In the genomic region with DNA sequence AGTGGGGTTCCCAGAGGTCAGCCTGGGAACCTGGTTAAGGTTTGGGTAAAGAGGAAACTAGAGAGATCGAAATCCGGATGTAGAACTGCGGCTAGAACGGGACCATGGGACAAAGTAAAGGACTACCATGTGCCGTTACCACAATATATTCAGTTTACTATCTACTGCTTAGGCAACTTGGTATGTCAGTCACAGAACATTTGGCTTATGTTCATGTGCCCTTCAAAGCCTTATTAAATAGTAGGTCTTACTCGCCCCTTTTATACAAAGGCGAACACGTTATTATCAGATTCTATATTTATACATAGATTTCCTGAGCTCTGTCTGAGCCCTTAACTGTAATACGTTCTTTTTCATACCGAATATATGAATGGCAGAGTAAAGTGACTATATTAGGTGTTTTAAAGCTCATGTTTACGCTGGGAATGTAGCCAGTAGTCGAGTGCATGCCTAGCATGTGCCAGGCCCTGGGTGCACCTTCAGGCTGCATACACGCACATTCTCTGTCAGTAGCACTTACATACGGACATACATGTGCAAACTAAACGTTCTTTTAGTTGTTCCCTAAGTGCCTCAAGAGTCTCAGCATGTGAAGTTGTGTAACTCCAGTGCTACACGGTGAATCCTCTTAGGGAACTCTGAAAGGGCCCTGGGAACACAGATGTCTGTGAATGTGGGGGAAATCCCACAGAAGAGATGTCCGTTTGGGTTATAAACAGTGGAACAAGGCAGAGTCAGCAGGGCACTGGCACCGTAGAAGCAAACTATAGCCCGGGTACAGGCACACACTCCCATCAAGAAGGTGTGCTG, we compare ENCODE assay signal across 8 mouse cellular contexts. TPM values are rescaled to one million over a fixed set of nuclear protein-coding genes. Genes with fewer than 3 reads are reported as not detected.
A peak's percentile ranks its signal among the peaks of the same experiment; 100 is the strongest.
DNase-seq lines count a peak whose midpoint lies in the region; ATAC-seq and TF ChIP-seq lines count a peak whose summit lies in the region.

No protein-coding gene starts in this region.

- 0 out of 2 replicates have a peak overlapping the region, but pooled peaks have one; percentile 90 for H3K4me2 ChIP-seq in hindbrain, embryonic 13.5 days
- H3K4me2 ChIP-seq in hindbrain, embryonic 11.5 days (replicated peaks; ENCODE audit: low read depth, low read length) = no peak overlapping the region
- H3K4me2 ChIP-seq in lung, postnatal 0 days (replicated peaks; ENCODE audit: low read depth, low read length) = peak overlapping the region; percentile 76

- H3K4me3 ChIP-seq in hindbrain, embryonic 13.5 days = no peak overlapping the region; the same call in 1 of the 2 replicates
- no peak overlapping the region for H3K4me3 ChIP-seq in hindbrain, embryonic 11.5 days (ENCODE audit: low read depth, low read length)
- H3K4me3 ChIP-seq in bone marrow, adult 2 months (replicated peaks; ENCODE audit: control insufficient read depth, low read depth, low read length) = peak overlapping the region; percentile 26
- H3K4me3 ChIP-seq in lung, postnatal 0 days (ENCODE audit: low read depth, low read length) = peak overlapping the region; percentile 85

- intact Hi-C loops in heart, postnatal 10 days (cut with DNase I) = no loop called here

- no peak overlapping the region for H3K27ac ChIP-seq in hindbrain, embryonic 13.5 days
- H3K27ac ChIP-seq in hindbrain, embryonic 11.5 days (ENCODE audit: low read depth, low read length) = no peak overlapping the region
- no peak overlapping the region for H3K27ac ChIP-seq in bone marrow, adult 2 months (ENCODE audit: control insufficient read depth, insufficient read depth, low read depth, low read length, poor library complexity)
- peak overlapping the region; percentile 51 for H3K27ac ChIP-seq in lung, postnatal 0 days (ENCODE audit: low read length)

- TF ChIP-seq POLR2A in bone marrow, adult 2 months (IDR thresholded peaks at IDR 0.05; ENCODE audit: borderline replicate concordance, control insufficient read depth, low read depth, low read length) = no peak

- TF ChIP-seq EP300 in lung, postnatal 0 days (IDR thresholded peaks at IDR 0.05) = no peak

- H3K27me3 ChIP-seq in hindbrain, embryonic 13.5 days = no peaks in the 10 kb centered on the region
- H3K27me3 ChIP-seq in hindbrain, embryonic 11.5 days (ENCODE audit: control insufficient read depth, insufficient read depth, low read length) = no peaks in the 10 kb centered on the region
- no peaks in the 10 kb centered on the region for H3K27me3 ChIP-seq in lung, postnatal 0 days (replicated peaks; ENCODE audit: insufficient read depth, low read length)

- no peak for DNase-seq in hindbrain, embryonic 11.5 days (ENCODE audit: low spot score)
- DNase-seq in heart, postnatal 10 days = peak; percentile 40 to 49
- DNase-seq in lung, postnatal 0 days (ENCODE audit: low spot score) = peak; percentile 69
- DNase-seq in adrenal gland, postnatal 10 days = no peak
- DNase-seq in c-Kit-positive CD71-positive TER-119-positive erythroid progenitor cells, embryonic 14.5 days (ENCODE audit: low spot score) = no peak
- DNase-seq in layer of hippocampus, adult 9-10 months (ENCODE audit: low spot score) = no peak

- H3K4me1 ChIP-seq in hindbrain, embryonic 13.5 days (replicated peaks) = peaks cover 25% of the 10 kb centered on the region
- no peaks in the 10 kb centered on the region for H3K4me1 ChIP-seq in hindbrain, embryonic 11.5 days (replicated peaks; ENCODE audit: control insufficient read depth, insufficient read depth, low read length)
- H3K4me1 ChIP-seq in bone marrow, adult 2 months (ENCODE audit: control insufficient read depth, insufficient read depth, low read length) = no peaks in the 10 kb centered on the region; the same call in 1 of the 2 replicates
- peaks cover 17% of the 10 kb centered on the region; the same call in 1 of the 2 replicates for H3K4me1 ChIP-seq in lung, postnatal 0 days (ENCODE audit: insufficient read depth, low read depth, low read length)

- ATAC-seq in hindbrain, embryonic 13.5 days (ENCODE audit: low FRiP score) = no peak
- ATAC-seq in hindbrain, embryonic 11.5 days (ENCODE audit: low FRiP score) = no peak
- ATAC-seq in lung, postnatal 0 days = no peak

- no peak for TF ChIP-seq CTCF in bone marrow, adult 2 months (IDR thresholded peaks at IDR 0.05; ENCODE audit: control insufficient read depth, insufficient read depth, low read length)
- TF ChIP-seq CTCF in lung, postnatal 0 days (IDR thresholded peaks at IDR 0.05) = no peak

- H3K9ac ChIP-seq in hindbrain, embryonic 13.5 days = peak overlapping the region; percentile 13; the same call in 1 of the 2 replicates
- H3K9ac ChIP-seq in hindbrain, embryonic 11.5 days (ENCODE audit: low read depth, low read length) = no peak overlapping the region
- no peak overlapping the region for H3K9ac ChIP-seq in lung, postnatal 0 days (replicated peaks; ENCODE audit: low read depth)

- no peaks in the 10 kb centered on the region for H3K9me3 ChIP-seq in hindbrain, embryonic 13.5 days
- no peaks in the 10 kb centered on the region for H3K9me3 ChIP-seq in hindbrain, embryonic 11.5 days (ENCODE audit: control insufficient read depth, low read length)
- H3K9me3 ChIP-seq in lung, postnatal 0 days (ENCODE audit: low read length) = no peaks in the 10 kb centered on the region

- WGBS in hindbrain, embryonic 13.5 days = 86% methylated on average over 19 of the region's 19 CpGs
- 90% methylated on average over 19 of the region's 19 CpGs for WGBS in hindbrain, embryonic 11.5 days
- WGBS in bone marrow, adult 2 months = 75% methylated on average over 19 of the region's 19 CpGs
- WGBS in lung, postnatal 0 days = 36% methylated on average over 19 of the region's 19 CpGs

- no peaks in the 10 kb centered on the region for H3K36me3 ChIP-seq in hindbrain, embryonic 13.5 days
- no peaks in the 10 kb centered on the region for H3K36me3 ChIP-seq in hindbrain, embryonic 11.5 days (ENCODE audit: control insufficient read depth, insufficient read depth, low read length)
- H3K36me3 ChIP-seq in lung, postnatal 0 days (ENCODE audit: insufficient read depth, low read length) = no peaks in the 10 kb centered on the region

RNA-seq across cellular contexts. Expression of a gene that starts 2.5 kb away (rescaled TPM):
- polyA plus RNA-seq in hindbrain, embryonic 13.5 days (2015; fragmentation: Nextera tagmentation; extraction: Ambion mirVana) = 19.9 and 22.6 TPM in 2 replicates
- polyA plus RNA-seq in hindbrain, embryonic 11.5 days (2014; fragmentation: Nextera tagmentation; extraction: Ambion mirVana) = 27.0 and 28.4 TPM in 2 replicates
- polyA plus RNA-seq in bone marrow, adult 2 months (2011; ENCODE audit: insufficient read depth, insufficient read length, low replicate concordance, missing spikeins) = 13.9 and 29.0 TPM in 2 replicates
- total RNA-seq in heart, postnatal 10 days (2021) = 100 to 1,000 TPM; 164 to 212 TPM
- polyA plus RNA-seq in lung, postnatal 0 days (2015; fragmentation: Nextera tagmentation; extraction: Ambion mirVana) = 30.4 and 33.7 TPM in 2 replicates
- total RNA-seq in adrenal gland, postnatal 10 days (2021) = 100 to 1,000 TPM; 261 TPM

Comparison
In these comparisons a context has a peak if more than half of its experiments do, and no peak if none do; other contexts are left out.
1. H3K4me3 ChIP-seq: peak in bone marrow, adult 2 months (single experiment) and lung, postnatal 0 days (single experiment); none in hindbrain, embryonic 13.5 days (single experiment) and hindbrain, embryonic 11.5 days (single experiment).
2. DNase-seq: peak in heart, postnatal 10 days (2 of 2) and lung, postnatal 0 days (single experiment); none in hindbrain, embryonic 11.5 days (single experiment), adrenal gland, postnatal 10 days (single experiment), c-Kit-positive CD71-positive TER-119-positive erythroid progenitor cells, embryonic 14.5 days (single experiment) and layer of hippocampus, adult 9-10 months (single experiment).